Mouse (Mus musculus): ENCODE measurements around the gene Spryd3.
A peak's percentile ranks its signal among the peaks of the same experiment; 100 is the strongest.

- TF ChIP-seq POLR2A (IDR thresholded peaks at IDR 0.05; ENCODE audit: borderline replicate concordance, extremely low read depth, low read depth, low read length) (no peak), CTCF (IDR thresholded peaks at IDR 0.05; ENCODE audit: insufficient read depth, low read length) (peak; percentile 70)
Measured at GRCm38 (mm10) chr15:102178279-102178678, 42.2 kb upstream of the Spryd3 start.
